Mouse (Mus musculus): Measurements from ENCODE around the gene Hes6. TPM values are rescaled to one million over a fixed set of nuclear protein-coding genes. Genes with fewer than 3 reads are reported as not detected.

Gene Hes6
- total RNA-seq, 2 experiments from 2014 or later: 16.5 to 21.0 TPM

- peak; percentile 34 to 57 for DNase-seq (ENCODE audit: low spot score in 2 of 2)
- intact Hi-C loops (cut with DNase I): no loop called here
Observed at GRCm38 (mm10) chr1:91444841-91445830, 31.3 kb upstream of the Hes6 start.

- no peak for DNase-seq (ENCODE audit: low spot score in 2 of 2)
- intact Hi-C loops (cut with DNase I): no loop called here
Observed at GRCm38 (mm10) chr1:91442350-91442990, 28.6 kb upstream of the Hes6 start.

GRCm38 (mm10) chr1:91441855-91442254 is 28.0 kb upstream of the Hes6 start:
- no peak for DNase-seq (ENCODE audit: low spot score in 2 of 2)
- intact Hi-C loops (cut with DNase I): no loop called here

GRCm38 (mm10) chr1:91439776-91440175 is 25.9 kb upstream of the Hes6 start:
- intact Hi-C loops (cut with DNase I): no loop called here
- DNase-seq (ENCODE audit: low spot score in 2 of 2): no peak

- DNase-seq (ENCODE audit: low spot score in 2 of 2): no peak
- intact Hi-C loops (cut with DNase I): no loop called here
Observed at GRCm38 (mm10) chr1:91437573-91437972, 23.7 kb upstream of the Hes6 start.

GRCm38 (mm10) chr1:91437083-91437400 is 23.2 kb upstream of the Hes6 start:
- DNase-seq (ENCODE audit: low spot score in 2 of 2): no peak
- intact Hi-C loops (cut with DNase I): no loop called here

GRCm38 (mm10) chr1:91436380-91437082 is 22.7 kb upstream of the Hes6 start:
- intact Hi-C loops (cut with DNase I): no loop called here
- DNase-seq (ENCODE audit: low spot score in 2 of 2): peak; percentile 63 to 79

- DNase-seq (ENCODE audit: low spot score in 2 of 2): no peak
- intact Hi-C loops (cut with DNase I): no loop called here
Observed at GRCm38 (mm10) chr1:91435606-91436130, 21.8 kb upstream of the Hes6 start.

- intact Hi-C loops (cut with DNase I): no loop called here
Observed at GRCm38 (mm10) chr1:91434905-91435304, 21.1 kb upstream of the Hes6 start.

GRCm38 (mm10) chr1:91430761-91431160 is 16.9 kb upstream of the Hes6 start:
- DNase-seq (ENCODE audit: low spot score in 2 of 2): no peak
- intact Hi-C loops (cut with DNase I): no loop called here

More at GRCm38 (mm10) chr1:91434905-91435304, 21.1 kb upstream of the Hes6 start:
- DNase-seq (ENCODE audit: low spot score in 2 of 2): no peak

- DNase-seq (ENCODE audit: low spot score in 2 of 2): no peak
- intact Hi-C loops (cut with DNase I): no loop called here
Observed at GRCm38 (mm10) chr1:91429212-91429611, 15.4 kb upstream of the Hes6 start.

GRCm38 (mm10) chr1:91428614-91429013 is 14.8 kb upstream of the Hes6 start:
- intact Hi-C loops (cut with DNase I): loop anchor here (1.0 kb wide), 1 partner anchor 55 kb away; no protein-coding TSS in a partner anchor
- peak; percentile 80 to 89 for DNase-seq (ENCODE audit: low spot score in 2 of 2)

GRCm38 (mm10) chr1:91426397-91426796 is 12.6 kb upstream of the Hes6 start:
- no peak for DNase-seq (ENCODE audit: low spot score in 2 of 2)
- intact Hi-C loops (cut with DNase I): no loop called here

GRCm38 (mm10) chr1:91420601-91421065 is 6.8 kb upstream of the Hes6 start:
- no peak for DNase-seq (ENCODE audit: low spot score in 2 of 2)

GRCm38 (mm10) chr1:91419862-91420600 is 6.2 kb upstream of the Hes6 start:
- intact Hi-C loops (cut with DNase I): no loop called here
- DNase-seq (ENCODE audit: low spot score in 2 of 2): no peak

More at GRCm38 (mm10) chr1:91420601-91421065, 6.8 kb upstream of the Hes6 start:
- intact Hi-C loops (cut with DNase I): no loop called here

- DNase-seq (ENCODE audit: low spot score in 2 of 2): no peak
- intact Hi-C loops (cut with DNase I): no loop called here
Observed at GRCm38 (mm10) chr1:91417991-91418390, 4.2 kb upstream of the Hes6 start.

GRCm38 (mm10) chr1:91415311-91415710 is 1.5 kb upstream of the Hes6 start:
- intact Hi-C loops (cut with DNase I): no loop called here
- no peak for DNase-seq (ENCODE audit: low spot score in 2 of 2)

GRCm38 (mm10) chr1:91414903-91415302 is 1.1 kb upstream of the Hes6 start:
- no peak for DNase-seq (ENCODE audit: low spot score in 2 of 2)
- intact Hi-C loops (cut with DNase I): no loop called here

- no peak for DNase-seq (ENCODE audit: low spot score in 2 of 2)
- intact Hi-C loops (cut with DNase I): no loop called here
Observed at GRCm38 (mm10) chr1:91413536-91413897, 321 bp downstream of the Hes6 start.
